Mouse (Mus musculus): ENCODE measurements around the gene Ncapd3. TPM values are rescaled to one million over a fixed set of nuclear protein-coding genes. Genes with fewer than 3 reads are reported as not detected.

Gene Ncapd3
- polyA plus RNA-seq (2012; rRNA removed): 28.9 and 40.8 TPM in 2 replicates

DNA sequence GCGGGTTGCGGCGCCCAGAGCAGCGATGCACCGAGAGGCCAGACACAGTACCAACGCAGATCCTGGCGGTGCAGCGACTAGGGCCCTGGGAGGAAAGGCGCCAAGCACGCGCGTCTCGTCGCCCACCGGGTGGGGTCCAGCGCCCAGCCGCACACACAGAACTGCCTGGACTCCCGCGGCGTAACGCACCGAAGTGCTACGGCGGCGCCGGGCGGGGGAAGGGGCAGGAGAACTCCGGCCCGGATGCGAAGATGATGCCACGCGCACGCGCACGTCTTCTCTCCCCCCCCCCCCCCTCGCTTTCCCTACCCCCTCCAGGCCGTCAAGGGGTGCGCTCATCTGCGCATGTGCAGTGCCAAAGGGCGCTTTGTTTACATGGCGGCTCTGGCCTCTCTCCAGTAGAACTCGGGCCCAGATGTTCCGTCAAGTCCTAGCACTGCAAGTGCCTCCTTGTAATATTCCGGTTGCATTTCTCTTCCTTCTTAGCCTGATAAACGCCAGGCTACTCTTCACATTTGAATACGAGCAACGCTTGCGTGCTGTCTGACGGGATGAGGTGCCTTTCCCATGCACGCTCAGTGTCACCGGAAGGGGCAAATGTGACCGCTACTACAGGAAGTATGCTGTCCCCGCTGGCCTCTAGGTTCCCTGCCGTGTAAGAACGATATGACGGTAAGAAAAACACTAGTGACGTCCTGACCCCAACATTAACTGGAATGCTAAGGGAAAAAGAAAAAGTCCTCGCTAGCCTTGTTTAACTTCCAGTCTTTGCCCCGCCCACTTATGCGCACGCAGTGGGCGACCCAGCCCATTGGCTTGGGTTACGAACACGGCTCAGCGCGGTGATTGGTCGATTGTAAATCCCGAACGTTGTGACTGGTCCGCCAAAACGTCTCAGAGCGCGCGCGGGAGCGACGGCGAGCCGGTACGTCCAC, at the start of gene Ncapd3, which contains the start of gene Vps26b:
Gene Ncapd3, plus strand, starts transcription at position 348 of the 935 bp plus-strand sequence.
Gene Vps26b, minus strand, starts transcription at position 238 of the 935 bp plus-strand sequence.
- peak; percentile 99 for DNase-seq (ENCODE audit: low read depth)
- TF ChIP-seq CTCF (IDR thresholded peaks at IDR 0.05; ENCODE audit: borderline replicate concordance, extremely low read depth, insufficient read depth, insufficient read length) (0 out of 2 replicates have a peak, but pooled peaks have one; percentile 35), POLR2A (IDR thresholded peaks at IDR 0.05; ENCODE audit: borderline replicate concordance, extremely low read depth, insufficient read depth, insufficient read length, poor library complexity, severe bottlenecking) (peak; percentile 72)

DNA sequence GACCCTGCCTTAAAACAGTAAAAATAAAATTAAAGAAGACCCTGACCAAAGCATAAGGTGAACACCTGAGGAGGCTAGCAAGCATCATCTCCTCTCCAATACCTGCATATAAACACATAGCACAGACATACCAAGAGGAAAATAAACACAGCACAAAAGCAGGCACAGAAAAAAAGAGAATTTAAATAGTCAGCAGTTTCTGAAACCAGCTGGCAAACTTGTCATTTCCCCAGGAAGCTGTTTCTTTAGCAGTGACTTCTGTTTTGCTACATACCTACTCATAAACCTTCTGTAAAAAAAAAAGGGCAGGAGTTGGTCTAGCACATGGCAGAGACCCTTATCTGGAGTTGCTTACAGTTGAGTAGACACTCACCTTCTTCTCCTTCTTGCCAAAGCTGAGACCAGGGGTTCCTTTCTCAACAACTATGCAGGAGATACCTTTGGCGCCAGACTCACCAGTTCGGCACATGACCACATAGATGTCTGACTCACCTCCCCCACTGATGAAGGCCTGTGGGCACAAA, 44.8 kb upstream of the Ncapd3 start:
- DNase-seq (ENCODE audit: low read depth): no peak
- TF ChIP-seq CTCF (IDR thresholded peaks at IDR 0.05; ENCODE audit: borderline replicate concordance, extremely low read depth, insufficient read depth, insufficient read length) (no peak), POLR2A (IDR thresholded peaks at IDR 0.05; ENCODE audit: borderline replicate concordance, extremely low read depth, insufficient read depth, insufficient read length, poor library complexity, severe bottlenecking) (no peak)

DNA sequence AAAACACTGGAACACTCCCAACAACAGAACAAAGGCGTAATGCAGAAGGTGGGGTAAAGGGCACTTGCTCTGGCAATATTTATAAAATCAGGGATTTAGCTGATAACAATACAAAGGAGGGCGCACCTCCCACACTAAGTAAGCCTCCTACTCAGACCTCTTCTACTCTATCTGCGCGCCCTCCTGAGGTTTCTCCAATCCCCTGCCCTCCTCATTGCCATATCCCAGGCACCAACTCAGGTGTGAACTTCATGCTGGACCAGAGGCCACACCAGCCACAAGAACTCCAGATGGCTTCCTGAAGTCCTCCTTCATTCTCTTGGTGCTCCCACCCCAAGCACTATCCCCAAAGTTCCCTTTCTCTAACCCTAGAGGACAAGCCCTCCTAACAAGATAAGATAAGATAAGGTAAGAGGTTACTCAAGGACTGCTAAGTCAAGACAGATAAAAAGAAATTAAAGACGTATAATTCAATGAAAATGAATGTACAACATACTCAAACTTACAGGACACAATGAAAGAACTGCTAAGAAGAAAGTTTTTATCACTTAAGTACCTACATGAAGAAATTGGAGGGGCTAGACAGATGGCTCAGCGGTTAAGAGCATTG, 44.2 kb upstream of the Ncapd3 start:
- TF ChIP-seq CTCF (IDR thresholded peaks at IDR 0.05; ENCODE audit: borderline replicate concordance, extremely low read depth, insufficient read depth, insufficient read length) (no peak), POLR2A (IDR thresholded peaks at IDR 0.05; ENCODE audit: borderline replicate concordance, extremely low read depth, insufficient read depth, insufficient read length, poor library complexity, severe bottlenecking) (no peak)
- no peak for DNase-seq (ENCODE audit: low read depth)

DNA sequence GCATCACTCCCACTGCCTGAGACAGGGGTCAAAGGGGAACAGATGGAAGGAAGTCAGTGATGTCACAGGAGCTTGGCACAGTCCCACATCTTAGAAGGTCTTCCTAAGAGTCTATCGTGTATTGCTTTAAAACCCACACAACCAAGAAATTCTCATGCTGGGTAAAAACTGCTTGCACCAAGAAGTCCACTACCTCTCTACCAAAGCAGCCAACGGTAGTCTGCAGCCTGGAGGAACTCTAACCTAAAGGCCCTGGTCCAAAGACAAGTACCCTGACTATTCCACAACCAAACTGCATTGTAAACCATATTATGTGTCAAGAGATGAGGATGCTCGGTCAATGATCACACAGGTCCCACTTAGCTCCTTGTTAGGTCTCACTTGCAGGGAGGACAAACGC, 39.8 kb upstream of the Ncapd3 start:
- no peak for DNase-seq (ENCODE audit: low read depth)
- TF ChIP-seq CTCF (IDR thresholded peaks at IDR 0.05; ENCODE audit: borderline replicate concordance, extremely low read depth, insufficient read depth, insufficient read length) (no peak), POLR2A (IDR thresholded peaks at IDR 0.05; ENCODE audit: borderline replicate concordance, extremely low read depth, insufficient read depth, insufficient read length, poor library complexity, severe bottlenecking) (no peak)

DNA sequence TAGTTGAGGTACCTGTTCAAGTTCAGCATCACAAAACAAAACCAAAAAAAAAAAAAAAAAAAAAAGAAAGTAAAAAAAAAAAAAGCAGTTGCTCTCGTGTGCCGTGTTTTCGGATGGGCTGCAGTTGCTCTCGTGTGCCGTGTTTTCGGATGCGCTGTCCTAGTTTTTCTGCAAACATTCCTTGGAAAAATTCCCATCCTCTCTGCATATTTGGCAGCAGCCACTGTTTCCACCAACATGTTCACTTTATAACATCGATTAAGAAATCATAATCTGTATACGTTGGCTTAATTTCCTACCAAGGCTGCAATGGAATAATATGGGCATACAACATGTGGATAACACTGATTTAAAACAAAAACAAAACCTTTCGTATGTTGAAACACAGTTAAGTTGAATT, 36.9 kb upstream of the Ncapd3 start:
- TF ChIP-seq CTCF (IDR thresholded peaks at IDR 0.05; ENCODE audit: borderline replicate concordance, extremely low read depth, insufficient read depth, insufficient read length): no peak
- no peak for TF ChIP-seq POLR2A (IDR thresholded peaks at IDR 0.05; ENCODE audit: borderline replicate concordance, extremely low read depth, insufficient read depth, insufficient read length, poor library complexity, severe bottlenecking)
- DNase-seq (ENCODE audit: low read depth): peak; percentile 43

DNA sequence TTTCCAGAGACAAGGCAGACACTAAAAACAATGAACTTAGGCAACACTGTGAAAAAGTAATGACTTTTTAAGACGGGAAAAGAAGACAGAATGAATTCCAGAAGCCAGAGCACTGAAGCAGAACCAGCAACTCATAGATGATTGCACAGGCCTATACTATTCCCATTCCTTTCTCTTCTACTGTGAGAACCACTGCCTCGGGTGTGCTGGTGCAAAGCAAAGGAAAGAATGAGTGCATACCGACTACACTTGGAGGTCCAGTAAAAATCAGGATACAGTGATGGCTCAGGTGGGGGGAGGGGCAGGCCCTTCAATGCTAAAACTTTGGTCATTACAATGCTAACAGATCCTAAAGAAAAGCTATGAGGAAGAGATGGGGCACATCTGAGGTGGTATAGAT, 36.1 kb upstream of the Ncapd3 start:
- TF ChIP-seq POLR2A (IDR thresholded peaks at IDR 0.05; ENCODE audit: borderline replicate concordance, extremely low read depth, insufficient read depth, insufficient read length, poor library complexity, severe bottlenecking): no peak
- no peak for TF ChIP-seq CTCF (IDR thresholded peaks at IDR 0.05; ENCODE audit: borderline replicate concordance, extremely low read depth, insufficient read depth, insufficient read length)
- DNase-seq (ENCODE audit: low read depth): no peak

DNA sequence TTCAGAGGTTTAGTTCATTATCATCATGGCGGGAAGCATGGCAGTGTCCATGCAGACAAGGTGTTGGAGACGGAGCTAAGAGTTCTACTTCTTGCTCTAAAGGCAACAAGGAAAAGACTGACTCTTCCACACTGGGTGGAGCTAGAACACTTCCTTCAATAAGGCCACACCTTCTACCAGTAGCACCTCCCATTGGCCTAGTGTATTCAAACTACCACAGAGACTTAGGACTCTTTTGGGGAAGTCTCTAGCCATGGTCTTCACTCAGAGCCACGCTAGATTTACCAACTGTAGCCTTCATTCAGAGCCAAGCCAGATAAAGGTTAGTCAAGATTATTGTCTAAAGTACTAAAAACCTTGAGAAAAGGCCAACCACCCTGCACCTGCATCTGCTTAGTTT, 32.9 kb upstream of the Ncapd3 start:
- no peak for DNase-seq (ENCODE audit: low read depth)
- no peak for TF ChIP-seq POLR2A (IDR thresholded peaks at IDR 0.05; ENCODE audit: borderline replicate concordance, extremely low read depth, insufficient read depth, insufficient read length, poor library complexity, severe bottlenecking)

DNA sequence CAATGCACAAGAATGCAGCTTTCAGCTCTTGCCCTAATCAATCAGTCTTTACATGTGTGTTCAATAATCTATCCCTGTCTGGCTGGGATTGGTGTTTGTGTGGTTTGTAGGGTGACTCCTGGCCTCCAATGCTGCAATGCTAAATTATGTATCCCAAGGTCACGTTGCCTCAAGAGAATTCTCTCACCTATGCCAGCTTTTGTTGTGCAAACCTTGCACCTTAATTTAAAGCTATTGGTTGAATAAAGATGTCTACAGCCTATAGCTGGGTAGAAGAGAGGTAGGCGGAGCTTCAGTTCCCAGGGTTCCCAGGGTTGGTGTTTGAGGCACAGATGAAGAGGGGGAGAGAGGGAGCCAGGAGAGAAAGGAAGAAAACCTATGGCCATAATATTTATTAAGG, 32.5 kb upstream of the Ncapd3 start:
- TF ChIP-seq CTCF (IDR thresholded peaks at IDR 0.05; ENCODE audit: borderline replicate concordance, extremely low read depth, insufficient read depth, insufficient read length) (no peak), POLR2A (IDR thresholded peaks at IDR 0.05; ENCODE audit: borderline replicate concordance, extremely low read depth, insufficient read depth, insufficient read length, poor library complexity, severe bottlenecking) (no peak)
- no peak for DNase-seq (ENCODE audit: low read depth)

DNA sequence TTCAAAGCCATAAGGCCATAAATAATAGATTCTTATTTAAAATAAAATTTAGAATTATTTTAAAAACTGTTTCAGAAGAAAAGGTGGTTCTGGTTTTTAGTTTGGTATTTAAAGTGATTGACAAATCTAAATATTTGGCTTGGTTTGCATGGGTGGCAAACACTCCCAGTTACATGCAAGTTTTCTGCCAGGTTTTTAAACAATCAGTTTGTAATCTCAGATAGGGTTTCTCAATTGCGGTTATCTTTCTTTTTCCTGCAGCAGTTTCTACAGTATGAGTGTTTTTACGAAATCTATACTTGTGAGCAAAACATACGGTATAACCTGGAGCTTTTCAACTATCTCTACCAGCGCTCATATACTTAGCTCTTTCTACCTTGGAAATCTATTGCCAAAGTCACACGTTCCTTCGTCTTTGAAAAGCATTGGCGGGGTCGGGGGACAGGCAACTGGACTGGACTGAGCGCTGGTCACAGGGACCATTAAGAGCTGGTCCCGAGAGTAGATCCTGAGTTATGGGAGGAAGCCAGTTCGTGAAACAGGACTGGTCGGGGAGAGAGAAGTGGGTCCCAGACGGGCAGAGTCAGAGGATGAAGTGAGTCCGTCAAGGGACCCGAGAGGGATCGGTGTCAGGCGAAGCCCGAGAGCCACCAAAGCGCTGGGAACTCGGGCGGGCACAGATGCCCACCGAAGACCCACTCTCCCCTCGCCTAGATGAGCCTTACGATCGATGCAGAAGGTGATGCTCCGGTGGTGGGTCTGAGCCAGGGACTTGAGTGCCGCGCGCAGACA, 31.1 kb upstream of the Ncapd3 start:
- no peak for TF ChIP-seq CTCF (IDR thresholded peaks at IDR 0.05; ENCODE audit: borderline replicate concordance, extremely low read depth, insufficient read depth, insufficient read length)
- no peak for TF ChIP-seq POLR2A (IDR thresholded peaks at IDR 0.05; ENCODE audit: borderline replicate concordance, extremely low read depth, insufficient read depth, insufficient read length, poor library complexity, severe bottlenecking)
- DNase-seq (ENCODE audit: low read depth): no peak

DNA sequence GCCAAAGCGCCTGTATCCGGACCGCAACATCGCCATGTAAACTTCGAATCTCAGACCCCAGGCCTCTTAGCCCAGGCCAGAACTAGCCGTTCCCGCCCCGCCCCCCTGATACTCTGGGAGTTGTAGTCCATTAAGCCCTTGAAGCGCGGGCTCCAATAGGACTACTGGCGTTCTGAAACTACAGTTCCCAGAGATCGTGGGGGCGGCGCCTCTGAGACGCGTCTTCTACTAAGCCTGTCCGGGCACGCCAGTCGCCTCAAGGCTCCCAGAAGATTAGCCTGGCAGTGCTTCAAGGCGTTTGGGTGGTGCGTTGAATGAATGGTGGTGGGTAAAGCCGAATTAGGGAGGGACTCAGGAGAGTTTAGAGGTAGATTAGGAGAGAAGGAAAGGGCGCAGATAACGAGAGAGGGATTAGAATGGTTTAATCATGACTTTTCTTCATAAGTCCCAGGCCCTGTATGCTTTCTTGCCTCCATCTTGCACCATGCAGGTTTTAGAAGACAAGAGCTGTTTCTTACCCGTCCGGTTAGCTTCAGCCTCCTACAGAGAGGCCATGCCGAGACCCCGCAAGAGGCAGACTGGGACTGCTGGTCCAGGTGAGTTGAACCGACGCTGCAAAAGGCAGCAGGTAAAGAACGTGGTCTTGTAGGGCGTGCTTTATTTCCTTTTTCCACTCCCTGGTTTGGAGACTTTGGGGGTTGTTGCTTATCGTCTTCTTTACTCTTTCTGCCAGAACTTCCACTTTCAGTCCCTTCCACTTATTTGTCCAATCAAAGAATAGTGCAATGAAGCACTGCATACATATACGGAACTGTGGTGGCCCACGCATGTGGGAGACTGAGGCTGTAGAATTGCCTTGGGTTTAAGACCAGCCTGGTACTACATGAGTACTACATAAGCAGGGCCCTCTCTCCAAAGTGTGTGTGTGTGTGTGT, 30.2 kb upstream of the Ncapd3 start, which contains the start of the genes Acad8 and Thyn1:
Gene Acad8, minus strand, starts transcription at position 106 of the 935 bp plus-strand sequence.
Gene Thyn1, plus strand, starts transcription at position 250 of the 935 bp plus-strand sequence.
- TF ChIP-seq POLR2A (IDR thresholded peaks at IDR 0.05; ENCODE audit: borderline replicate concordance, extremely low read depth, insufficient read depth, insufficient read length, poor library complexity, severe bottlenecking) (peak; percentile 10; the same call in 1 of the 2 replicates), CTCF (IDR thresholded peaks at IDR 0.05; ENCODE audit: borderline replicate concordance, extremely low read depth, insufficient read depth, insufficient read length) (no peak)
- DNase-seq (ENCODE audit: low read depth): peak; percentile 99

All from brain, embryonic 14.5 days (tissue).